In genomic region chr17:31826669-31827068, GRCm38 (mm10) we compare ENCODE assay signal across 7 mouse cellular contexts. TPM values are rescaled to one million over a fixed set of nuclear protein-coding genes. Genes with fewer than 3 reads are reported as not detected.
DNase-seq lines count a peak whose midpoint lies in the region; ATAC-seq and TF ChIP-seq lines count a peak whose summit lies in the region.

No protein-coding gene starts in this region.

- WGBS in neural tube, embryonic 13.5 days: 35% methylated on average over 6 of the region's 6 CpGs
- 26% methylated on average over 6 of the region's 6 CpGs for WGBS in neural tube, embryonic 15.5 days
- WGBS in stomach, postnatal 0 days: 9% methylated on average over 6 of the region's 6 CpGs

- DNase-seq in gastrocnemius, postnatal 14 days: peak; percentile 63
- DNase-seq in kidney, postnatal 10 days: peak; percentile 73
- DNase-seq in stomach, postnatal 0 days (ENCODE audit: low spot score): peak; percentile 87
- no peak for DNase-seq in embryo, embryonic 10 days (ENCODE audit: low spot score)
- DNase-seq in layer of hippocampus, adult 9-11 months: no peak

- H3K36me3 ChIP-seq in neural tube, embryonic 13.5 days: no peaks in the 10 kb centered on the region
- no peaks in the 10 kb centered on the region for H3K36me3 ChIP-seq in neural tube, embryonic 15.5 days
- no peaks in the 10 kb centered on the region for H3K36me3 ChIP-seq in stomach, postnatal 0 days (ENCODE audit: control insufficient read depth, insufficient read depth, low read length)

- peak overlapping the region; percentile 63 for H3K27ac ChIP-seq in neural tube, embryonic 13.5 days (replicated peaks)
- no peak overlapping the region for H3K27ac ChIP-seq in neural tube, embryonic 15.5 days (replicated peaks)
- peak overlapping the region; percentile 92 for H3K27ac ChIP-seq in stomach, postnatal 0 days (replicated peaks)

- no peaks in the 10 kb centered on the region for H3K9me3 ChIP-seq in neural tube, embryonic 13.5 days
- no peaks in the 10 kb centered on the region for H3K9me3 ChIP-seq in neural tube, embryonic 15.5 days (replicated peaks)
- H3K9me3 ChIP-seq in stomach, postnatal 0 days (ENCODE audit: control insufficient read depth, low read length): no peaks in the 10 kb centered on the region

- H3K4me2 ChIP-seq in neural tube, embryonic 13.5 days: no peak overlapping the region
- no peak overlapping the region for H3K4me2 ChIP-seq in neural tube, embryonic 15.5 days
- no peak overlapping the region for H3K4me2 ChIP-seq in stomach, postnatal 0 days (replicated peaks; ENCODE audit: low read depth)

- no peak overlapping the region for H3K9ac ChIP-seq in neural tube, embryonic 13.5 days
- H3K9ac ChIP-seq in neural tube, embryonic 15.5 days (replicated peaks): no peak overlapping the region
- no peak overlapping the region for H3K9ac ChIP-seq in stomach, postnatal 0 days (ENCODE audit: low read length)

- intact Hi-C loops in gastrocnemius, postnatal 14 days (cut with DNase I; ENCODE audit: low total_unique reads): no loop called here

- peaks cover 26% of the 10 kb centered on the region for H3K4me1 ChIP-seq in neural tube, embryonic 13.5 days (replicated peaks)
- peaks cover 15% of the 10 kb centered on the region for H3K4me1 ChIP-seq in neural tube, embryonic 15.5 days
- peaks cover 12% of the 10 kb centered on the region for H3K4me1 ChIP-seq in stomach, postnatal 0 days (replicated peaks; ENCODE audit: control insufficient read depth, insufficient read depth)

- no peak for TF ChIP-seq EP300 in stomach, postnatal 0 days (optimal IDR thresholded peaks at IDR 0.05)

- no peaks in the 10 kb centered on the region for H3K27me3 ChIP-seq in neural tube, embryonic 13.5 days
- no peaks in the 10 kb centered on the region for H3K27me3 ChIP-seq in neural tube, embryonic 15.5 days (replicated peaks)
- no peaks in the 10 kb centered on the region for H3K27me3 ChIP-seq in stomach, postnatal 0 days (ENCODE audit: control insufficient read depth, insufficient read depth, low read length)

- no peak for TF ChIP-seq CTCF in stomach, postnatal 0 days (IDR thresholded peaks at IDR 0.05; ENCODE audit: low read depth)

- peak; percentile 40; the same call in 1 of the 2 replicates for ATAC-seq in neural tube, embryonic 13.5 days (ENCODE audit: low read depth)
- no peak for ATAC-seq in neural tube, embryonic 15.5 days (ENCODE audit: low FRiP score)
- ATAC-seq in stomach, postnatal 0 days (ENCODE audit: low FRiP score, low TSS enrichment): peak; percentile 79

- H3K4me3 ChIP-seq in neural tube, embryonic 13.5 days: no peak overlapping the region
- H3K4me3 ChIP-seq in neural tube, embryonic 15.5 days (replicated peaks): no peak overlapping the region
- H3K4me3 ChIP-seq in stomach, postnatal 0 days (ENCODE audit: low read depth, low read length): no peak overlapping the region

RNA-seq across cellular contexts. Expression of gene Sik1, which starts 28.9 kb away (rescaled TPM):
- polyA plus RNA-seq in neural tube, embryonic 13.5 days (2015; fragmentation: Nextera tagmentation; extraction: Ambion mirVana): 17.0 and 20.1 TPM in 2 replicates
- polyA plus RNA-seq in neural tube, embryonic 15.5 days (2015; fragmentation: Nextera tagmentation; extraction: Ambion mirVana): 18.4 and 20.7 TPM in 2 replicates
- total RNA-seq in gastrocnemius, postnatal 14 days (2021): 10 to 100 TPM; 18.1 to 18.6 TPM
- 18.2 and 19.8 TPM in 2 replicates for polyA plus RNA-seq in stomach, postnatal 0 days (2015; fragmentation: Nextera tagmentation; extraction: Ambion mirVana)

Comparison
In these comparisons a context has a peak if more than half of its experiments do, and no peak if none do; other contexts are left out.
1. DNase-seq: peak in gastrocnemius, postnatal 14 days (single experiment), kidney, postnatal 10 days (single experiment) and stomach, postnatal 0 days (single experiment); none in embryo, embryonic 10 days (single experiment) and layer of hippocampus, adult 9-11 months (single experiment).